Mouse (Mus musculus): ENCODE measurements around the gene Tmem132c.

DNA sequence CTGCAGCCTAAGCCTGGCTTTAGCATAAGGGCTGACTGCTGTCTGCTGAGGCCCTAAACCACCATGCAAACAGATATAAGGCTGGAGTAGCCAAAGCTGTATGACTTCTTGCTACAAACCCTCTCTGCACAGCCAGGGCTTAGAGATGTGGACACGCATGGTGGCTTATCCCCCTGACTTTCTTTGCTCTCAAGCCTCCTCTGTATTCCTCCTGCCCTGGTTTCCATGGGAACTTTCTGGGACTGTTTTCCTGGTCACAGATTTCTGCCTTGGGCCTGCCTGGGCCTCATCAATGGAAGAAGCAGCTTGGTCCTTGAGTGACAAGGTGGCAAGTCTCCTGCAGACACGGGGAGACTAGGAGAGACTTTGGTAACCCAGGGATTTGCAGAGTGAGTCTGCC is 56.5 kb downstream of the Tmem132c start:
- TF ChIP-seq CTCF (IDR thresholded peaks at IDR 0.05; ENCODE audit: insufficient read depth, low read depth, low read length) (no peak), POLR2A (IDR thresholded peaks at IDR 0.05; ENCODE audit: insufficient read depth, low read depth, low read length) (no peak)

All from olfactory bulb, adult 2 months (tissue).